Mouse (Mus musculus): Measurements from ENCODE around the gene Ngrn. TPM values are rescaled to one million over a fixed set of nuclear protein-coding genes. Genes with fewer than 3 reads are reported as not detected.

Ngrn gene
- polyA plus RNA-seq, 1 experiment: 19.0 TPM

DNA sequence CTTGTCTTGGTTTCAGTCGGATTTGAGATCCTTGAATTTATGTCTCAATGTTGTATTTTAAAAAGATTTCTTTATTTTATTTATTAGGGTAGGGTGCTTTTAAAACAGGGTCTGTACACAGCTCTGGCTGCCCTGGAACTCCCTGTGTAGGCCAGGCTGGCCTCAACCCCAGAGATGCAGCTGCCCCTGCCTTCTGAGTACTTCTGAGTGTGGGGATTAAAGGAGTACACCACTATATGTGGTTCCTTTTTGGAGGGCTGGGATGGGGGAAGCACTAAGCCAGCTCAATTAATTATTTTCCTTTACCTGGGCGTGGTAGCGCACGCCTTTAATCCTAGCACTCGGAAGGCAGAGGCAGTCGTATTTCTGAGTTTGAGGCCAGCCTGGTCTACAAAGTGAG, 35.4 kb downstream of the Ngrn start:
- DNase-seq (ENCODE audit: low read depth, low spot score): no peak
- WGBS: 75% methylated on average over 6 of the region's 6 CpGs

DNA sequence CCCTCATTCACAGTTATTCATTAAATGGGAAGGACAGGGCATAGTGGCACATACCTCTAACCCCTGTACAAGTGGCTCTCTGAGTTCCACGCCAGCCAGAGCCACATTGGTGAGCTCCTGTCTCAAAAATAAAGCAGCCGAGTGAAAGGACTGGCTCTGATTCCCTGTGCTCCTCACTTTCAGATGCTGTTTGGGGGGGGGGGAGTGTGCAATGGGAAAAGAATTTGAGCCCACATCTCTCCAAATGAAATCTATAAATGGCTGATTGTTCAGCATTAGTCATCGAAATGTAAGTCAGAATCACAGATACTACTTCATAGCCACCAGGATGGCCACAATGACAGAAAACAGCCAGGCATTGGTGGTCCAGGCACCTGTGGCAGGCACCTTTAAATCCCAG, 36.0 kb downstream of the Ngrn start:
- 74% methylated on average over 3 of the region's 3 CpGs for WGBS
- no peak for DNase-seq (ENCODE audit: low read depth, low spot score)

DNA sequence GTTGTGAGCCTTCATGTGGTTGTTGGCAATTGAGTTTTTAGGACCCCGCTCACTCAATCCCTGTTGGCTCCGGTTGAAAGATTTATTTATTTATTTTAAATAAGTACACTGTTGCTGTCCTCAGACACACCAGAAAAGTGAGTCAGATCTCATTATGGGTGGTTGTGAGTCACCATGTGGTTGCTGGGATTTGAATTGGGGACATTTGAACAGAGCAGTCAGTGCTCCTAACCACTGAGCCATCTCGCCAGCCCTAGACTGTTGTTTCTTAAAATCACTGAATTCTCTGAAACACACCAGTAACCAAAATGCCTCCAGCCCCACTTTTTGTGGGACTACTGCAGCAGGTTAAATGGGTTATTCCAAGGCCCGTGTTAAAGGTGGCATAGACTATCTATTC, 37.7 kb downstream of the Ngrn start:
- DNase-seq (ENCODE audit: low read depth, low spot score): no peak
- 84% methylated on average over 4 of the region's 4 CpGs for WGBS

GRCm38 (mm10) chr7:80299568-80299967, 38.6 kb downstream of the Ngrn start:
- WGBS: 41% methylated on average over 3 of the region's 3 CpGs
- no peak for DNase-seq (ENCODE audit: low read depth, low spot score)

DNA sequence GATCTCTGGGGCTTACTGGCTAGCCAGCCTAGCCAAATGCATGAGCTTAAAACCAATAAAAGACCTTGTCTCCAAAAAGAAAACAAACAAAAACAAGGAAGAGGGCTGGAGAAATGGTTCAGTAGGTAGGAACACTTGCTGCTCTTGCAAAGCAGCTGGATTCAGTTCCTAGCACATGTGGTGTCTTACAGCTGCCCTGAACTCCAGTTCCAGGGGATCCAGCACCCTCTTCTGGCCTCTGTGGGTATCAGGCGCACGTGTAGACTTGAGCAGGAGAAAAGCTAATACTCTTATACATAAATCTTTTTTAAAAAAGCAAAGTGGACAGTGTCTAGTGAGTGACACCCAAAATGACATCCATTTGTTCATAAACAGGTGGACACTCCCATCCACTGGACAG, 40.5 kb downstream of the Ngrn start:
- 83% methylated on average over 2 of the region's 2 CpGs for WGBS
- DNase-seq (ENCODE audit: low read depth, low spot score): no peak

GRCm38 (mm10) chr7:80307766-80308165, 46.8 kb downstream of the Ngrn start:
- DNase-seq (ENCODE audit: low read depth, low spot score): no peak
- WGBS: 76% methylated on average over 3 of the region's 3 CpGs

GRCm38 (mm10) chr7:80310771-80311170, 49.8 kb downstream of the Ngrn start:
- WGBS: 85% methylated on average over 7 of the region's 7 CpGs
- no peak for DNase-seq (ENCODE audit: low read depth, low spot score)

Other genes with a start within 250 kb of the Ngrn start
- gene Zfp710, start 236.4 kb upstream of the Ngrn start, polyA plus RNA-seq (2012; rRNA removed): 30.7 and 51.2 TPM in 2 replicates
- gene Idh2, start 145.8 kb upstream of the Ngrn start, polyA plus RNA-seq (2012; rRNA removed): 136 and 156 TPM in 2 replicates
- gene Sema4b, start 74.4 kb upstream of the Ngrn start, polyA plus RNA-seq (2012; rRNA removed): 43.2 and 57.8 TPM in 2 replicates
- gene Cib1, start 28.4 kb upstream of the Ngrn start, polyA plus RNA-seq (2012; rRNA removed): 652 and 673 TPM in 2 replicates
- 3.1 and 4.7 TPM in 2 replicates for gene Gdpgp1, start 28.4 kb upstream of the Ngrn start, polyA plus RNA-seq (2012; rRNA removed)
- gene Ttll13, start 14.8 kb upstream of the Ngrn start, polyA plus RNA-seq (2012; rRNA removed): 0.05 and 0.12 TPM in 2 replicates
- 9.0 and 22.5 TPM in 2 replicates for gene Vps33b, start 8.4 kb downstream of the Ngrn start, polyA plus RNA-seq (2012; rRNA removed)
- 33.7 and 34.6 TPM in 2 replicates for gene Prc1, start 33.2 kb downstream of the Ngrn start, polyA plus RNA-seq (2012; rRNA removed)
- gene Rccd1, start 63.2 kb downstream of the Ngrn start, polyA plus RNA-seq (2012; rRNA removed): 7.8 and 8.9 TPM in 2 replicates
- gene Unc45a, start 79.8 kb downstream of the Ngrn start, polyA plus RNA-seq (2012; rRNA removed): 44.8 and 64.9 TPM in 2 replicates
- 32.5 and 42.0 TPM in 2 replicates for gene Hddc3, start 81.9 kb downstream of the Ngrn start, polyA plus RNA-seq (2012; rRNA removed)
- gene Man2a2, start 110.2 kb downstream of the Ngrn start, polyA plus RNA-seq (2012; rRNA removed): 13.8 and 25.9 TPM in 2 replicates
- 12.1 and 17.1 TPM in 2 replicates for gene Fes, start 126.7 kb downstream of the Ngrn start, polyA plus RNA-seq (2012; rRNA removed)
- 42.5 and 62.9 TPM in 2 replicates for gene Furin, start 144.2 kb downstream of the Ngrn start, polyA plus RNA-seq (2012; rRNA removed)

All from large intestine, adult 2 months (tissue).